Mouse (Mus musculus) hindbrain, embryonic 12.5 days (tissue): ENCODE data around the gene Vapb. TPM values are rescaled to one million over a fixed set of nuclear protein-coding genes. Genes with fewer than 3 reads are reported as not detected.
"Not testable (repeated sequence)": the region's sequence is repeated elsewhere in the genome, so short reads cannot be mapped to it uniquely, and the experiment has no call there.

Experiments
- ATAC-seq: fragments of 200-750 bp; cut with Nextera tagmentation; 2 replicates; pipeline ENCODE4 v1.8.0; 2017; ENCODE audit warnings: moderate TSS enrichment; ENCODE audit not compliant: low FRiP score
- H3K27ac ChIP-seq: fragments of 300-500 bp; sonication (generic); 2 replicates; pipeline ENCODE4 v1.5.1; 2016; ENCODE audit warnings: mild to moderate bottlenecking
- H3K27me3 ChIP-seq: fragments of 300-500 bp; sonication (generic); 2 replicates; pipeline ENCODE4 v1.6.1; 2016; ENCODE audit warnings: mild to moderate bottlenecking
- H3K36me3 ChIP-seq: fragments of 300-500 bp; sonication (generic); 2 replicates; pipeline ENCODE4 v1.6.1; 2016; ENCODE audit warnings: mild to moderate bottlenecking
- H3K4me1 ChIP-seq: fragments of 300-500 bp; sonication (generic); 2 replicates; pipeline ENCODE4 v1.6.1; 2016
- H3K4me2 ChIP-seq: fragments of 300-500 bp; sonication (generic); replicated peaks from 2 replicates; pipeline ENCODE4 v1.6.1; 2016; ENCODE audit warnings: mild to moderate bottlenecking
- H3K4me3 ChIP-seq: fragments of 300-500 bp; sonication (generic); 2 replicates; pipeline ENCODE4 v1.5.1; 2016; ENCODE audit warnings: mild to moderate bottlenecking
- H3K9ac ChIP-seq: fragments of 300-500 bp; sonication (generic); 2 replicates; pipeline ENCODE4 v1.6.1; 2016; ENCODE audit warnings: mild to moderate bottlenecking, moderate library complexity
- H3K9me3 ChIP-seq: fragments of 300-500 bp; sonication (generic); replicated peaks from 2 replicates; pipeline ENCODE4 v1.6.1; 2016; ENCODE audit warnings: mild to moderate bottlenecking
- WGBS: fragments of 180-500 bp; shearing (Covaris S2); methylation state at CpG from one replicate; pipeline ENCODE4 v1.1.7; 2016; 5-methylcytosine and 5-hydroxymethylcytosine counted together
- polyA plus RNA-seq: library from polyadenylated mRNA; unstranded; fragments of >200 nt; fragmentation: Nextera tagmentation; extraction: Ambion mirVana; gene quantifications from 2 replicates; pipeline ENCODE4 v1.2.1, GENCODE M21; 2016

Gene Vapb
- polyA plus RNA-seq, 1 experiment from 2014 or later, result 14.2 TPM

GRCm38 (mm10) chr2:173714620-173715218, 22.6 kb upstream of the Vapb start:
- H3K4me3 ChIP-seq, result no peak overlapping the region
- no peak overlapping the region for H3K4me2 ChIP-seq
- no peak overlapping the region for H3K9ac ChIP-seq
- ATAC-seq, result peak; percentile 52
- H3K27me3 ChIP-seq, result no peaks in the 10 kb centered on the region
- peak overlapping the region; percentile 62 for H3K27ac ChIP-seq
- no peaks in the 10 kb centered on the region for H3K9me3 ChIP-seq
- H3K36me3 ChIP-seq, result no peaks in the 10 kb centered on the region
- WGBS, result 31% methylated on average over 8 of the region's 8 CpGs
- H3K4me1 ChIP-seq, result peaks cover 23% of the 10 kb centered on the region

GRCm38 (mm10) chr2:173716966-173717365, 20.3 kb upstream of the Vapb start:
- Histone ChIP-seq H3K4me2 (no peak overlapping the region), H3K27me3 (no peaks in the 10 kb centered on the region), H3K4me1 (peaks cover 23% of the 10 kb centered on the region), H3K9ac (no peak overlapping the region), H3K9me3 (no peaks in the 10 kb centered on the region), H3K27ac (no peak overlapping the region), H3K4me3 (no peak overlapping the region), H3K36me3 (no peaks in the 10 kb centered on the region)
- no peak for ATAC-seq
- WGBS, result 87% methylated on average over 5 of the region's 5 CpGs

- 94% methylated on average over 6 of the region's 7 CpGs for WGBS
- H3K4me2 ChIP-seq, H3K27me3 ChIP-seq, ATAC-seq, H3K9ac ChIP-seq, H3K9me3 ChIP-seq, H3K27ac ChIP-seq, H3K4me3 ChIP-seq, H3K36me3 ChIP-seq: not testable (repeated sequence)
- H3K4me1 ChIP-seq, result peaks cover 12% of the 10 kb centered on the region
Measured at GRCm38 (mm10) chr2:173719115-173719514, 18.2 kb upstream of the Vapb start, which contains the start of gene 1700010B08Rik. Gene 1700010B08Rik (plus strand): TSS chr2:173719415.

GRCm38 (mm10) chr2:173722251-173722857, 15.0 kb upstream of the Vapb start:
- Histone ChIP-seq H3K4me1 (peaks cover 10% of the 10 kb centered on the region), H3K27ac (no peak overlapping the region), H3K27me3 (no peaks in the 10 kb centered on the region), H3K4me2 (no peak overlapping the region), H3K36me3 (no peaks in the 10 kb centered on the region), H3K9ac (no peak overlapping the region), H3K4me3 (no peak overlapping the region), H3K9me3 (no peaks in the 10 kb centered on the region)
- ATAC-seq, result no peak
- 76% methylated on average over 11 of the region's 11 CpGs for WGBS

GRCm38 (mm10) chr2:173724382-173724781, 12.9 kb upstream of the Vapb start:
- H3K4me1 ChIP-seq, result peaks cover 10% of the 10 kb centered on the region
- WGBS, result 31% methylated on average over 14 of the region's 14 CpGs
- H3K9ac ChIP-seq, result no peak overlapping the region
- ATAC-seq, result peak; percentile 44
- H3K27me3 ChIP-seq, result no peaks in the 10 kb centered on the region
- no peaks in the 10 kb centered on the region for H3K36me3 ChIP-seq
- H3K4me2 ChIP-seq, result no peak overlapping the region; the same call in 1 of the 2 replicates
- H3K4me3 ChIP-seq, result no peak overlapping the region
- no peaks in the 10 kb centered on the region for H3K9me3 ChIP-seq
- H3K27ac ChIP-seq, result peak overlapping the region; percentile 30; the same call in 1 of the 2 replicates

GRCm38 (mm10) chr2:173724940-173725807, 12.1 kb upstream of the Vapb start:
- no peaks in the 10 kb centered on the region for H3K27me3 ChIP-seq
- no peak overlapping the region for H3K4me3 ChIP-seq
- peak; percentile 68 for ATAC-seq
- no peaks in the 10 kb centered on the region for H3K36me3 ChIP-seq
- no peak overlapping the region for H3K9ac ChIP-seq
- peaks cover 11% of the 10 kb centered on the region for H3K4me1 ChIP-seq
- 42% methylated on average over 15 of the region's 15 CpGs for WGBS
- H3K4me2 ChIP-seq, result no peak overlapping the region
- H3K27ac ChIP-seq, result peak overlapping the region; percentile 44; the same call in 1 of the 2 replicates
- H3K9me3 ChIP-seq, result no peaks in the 10 kb centered on the region

- no peaks in the 10 kb centered on the region for H3K9me3 ChIP-seq
- WGBS, result 84% methylated on average over 4 of the region's 4 CpGs
- no peak overlapping the region for H3K4me3 ChIP-seq
- ATAC-seq, result no peak
- H3K9ac ChIP-seq, result no peak overlapping the region
- H3K27ac ChIP-seq, result 0 out of 2 replicates have a peak overlapping the region, but pooled peaks have one; percentile 40
- peaks cover 18% of the 10 kb centered on the region for H3K4me1 ChIP-seq
- H3K27me3 ChIP-seq, result no peaks in the 10 kb centered on the region
- H3K36me3 ChIP-seq, result no peaks in the 10 kb centered on the region
- H3K4me2 ChIP-seq, result no peak overlapping the region
Measured at GRCm38 (mm10) chr2:173725819-173726218, 11.5 kb upstream of the Vapb start.

GRCm38 (mm10) chr2:173730444-173730966, 6.8 kb upstream of the Vapb start:
- H3K27me3 ChIP-seq, result peaks cover 4% of the 10 kb centered on the region; the same call in 1 of the 2 replicates
- H3K27ac ChIP-seq, result peak overlapping the region; percentile 55
- peaks cover 16% of the 10 kb centered on the region for H3K4me1 ChIP-seq
- peak overlapping the region; percentile 7; the same call in 1 of the 2 replicates for H3K4me2 ChIP-seq
- H3K9me3 ChIP-seq, result no peaks in the 10 kb centered on the region
- no peak overlapping the region for H3K9ac ChIP-seq
- H3K36me3 ChIP-seq, result no peaks in the 10 kb centered on the region
- ATAC-seq, result peak; percentile 89
- WGBS, result 5% methylated on average over 9 of the region's 9 CpGs
- H3K4me3 ChIP-seq, result no peak overlapping the region

GRCm38 (mm10) chr2:173734426-173734825, 2.9 kb upstream of the Vapb start:
- no peak for ATAC-seq

GRCm38 (mm10) chr2:173738232-173738631, 921 bp downstream of the Vapb start:
- Histone ChIP-seq H3K4me3 (peak overlapping the region; percentile 77), H3K27me3 (no peaks in the 10 kb centered on the region), H3K4me2 (peak overlapping the region; percentile 71), H3K9ac (peak overlapping the region; percentile 79), H3K27ac (no peak overlapping the region), H3K4me1 (peaks cover 24% of the 10 kb centered on the region), H3K9me3 (no peaks in the 10 kb centered on the region), H3K36me3 (no peaks in the 10 kb centered on the region; the same call in 1 of the 2 replicates)
- WGBS, result 84% methylated on average over 9 of the region's 9 CpGs
- no peak for ATAC-seq

More at GRCm38 (mm10) chr2:173734426-173734825, 2.9 kb upstream of the Vapb start:
- Histone ChIP-seq H3K4me3 (no peak overlapping the region), H3K9me3 (no peaks in the 10 kb centered on the region), H3K27me3 (peaks cover 4% of the 10 kb centered on the region; the same call in 1 of the 2 replicates), H3K36me3 (no peaks in the 10 kb centered on the region; the same call in 1 of the 2 replicates), H3K9ac (no peak overlapping the region), H3K27ac (no peak overlapping the region), H3K4me2 (no peak overlapping the region), H3K4me1 (peaks cover 33% of the 10 kb centered on the region)
- 70% methylated on average over 2 of the region's 2 CpGs for WGBS

- Histone ChIP-seq H3K36me3 (no peaks in the 10 kb centered on the region; the same call in 1 of the 2 replicates), H3K27me3 (no peaks in the 10 kb centered on the region), H3K9me3 (no peaks in the 10 kb centered on the region), H3K9ac (no peak overlapping the region), H3K4me1 (peaks cover 24% of the 10 kb centered on the region), H3K27ac (no peak overlapping the region), H3K4me2 (no peak overlapping the region), H3K4me3 (no peak overlapping the region)
- WGBS, result 86% methylated on average over 7 of the region's 7 CpGs
- no peak for ATAC-seq
Measured at GRCm38 (mm10) chr2:173739107-173739506, 1.8 kb downstream of the Vapb start.

- Histone ChIP-seq H3K27me3 (no peaks in the 10 kb centered on the region), H3K4me3 (no peak overlapping the region), H3K36me3 (peaks cover 10% of the 10 kb centered on the region), H3K9me3 (no peaks in the 10 kb centered on the region; the same call in 1 of the 2 replicates), H3K9ac (no peak overlapping the region), H3K4me1 (peaks cover 24% of the 10 kb centered on the region), H3K27ac (no peak overlapping the region; the same call in 1 of the 2 replicates), H3K4me2 (no peak overlapping the region)
- 82% methylated on average over 13 of the region's 13 CpGs for WGBS
- ATAC-seq, result no peak
Measured at GRCm38 (mm10) chr2:173742090-173742489, 4.8 kb downstream of the Vapb start.
